Mouse (Mus musculus) lung, adult 2 months (tissue): Measurements from ENCODE around the gene Cutal.

Experiments used
- CTCF ChIP-seq: fragments of 200-500 bp; IDR thresholded peaks from 2 replicates; pipeline ENCODE4 v1.5.1; 2011; ENCODE audit warnings: mild to moderate bottlenecking, low read length, control low read depth; ENCODE audit not compliant: insufficient read depth
- POLR2A ChIP-seq: fragments of 200-500 bp; IDR thresholded peaks from 2 replicates; pipeline ENCODE4 v1.6.1; 2011; ENCODE audit warnings: low read depth, mild to moderate bottlenecking, control low read depth, low read length, borderline replicate concordance; ENCODE audit errors: extremely low read depth

DNA sequence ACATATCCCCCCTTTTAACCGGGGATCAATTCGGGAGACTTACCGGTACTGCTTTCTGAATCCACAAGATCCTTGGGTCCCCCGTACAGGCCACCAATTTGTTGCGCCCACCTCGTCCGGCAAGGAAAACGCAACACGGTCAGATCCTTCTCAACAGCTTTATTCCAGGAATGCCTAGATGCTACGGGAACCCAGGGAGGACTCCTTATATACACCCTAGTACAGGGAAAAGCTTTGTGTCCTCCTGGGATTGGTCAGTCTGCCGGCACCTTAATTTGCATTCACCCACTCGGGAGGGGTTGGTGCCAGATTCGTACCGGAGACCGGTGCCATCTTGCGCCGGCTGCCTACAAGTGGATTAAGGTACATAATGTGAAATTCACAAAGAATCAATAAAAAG, 40.6 kb upstream of the Cutal start:
- TF ChIP-seq POLR2A (no peak), CTCF (no peak)
